9 mouse cellular contexts compared by ENCODE assay signal in genomic region chr6:14899936-14900578, GRCm38 (mm10). TPM values are rescaled to one million over a fixed set of nuclear protein-coding genes. Genes with fewer than 3 reads are reported as not detected.
DNase-seq lines count a peak whose midpoint lies in the region; ATAC-seq and TF ChIP-seq lines count a peak whose summit lies in the region.
"Had no signal": no experiment of that assay in that cellular context is flagged by ENCODE, and none has a peak within 500 bp of the region (broad histone marks: within the 10 kb centered on the region; RNA-seq: fewer than 3 reads in every experiment).

No protein-coding gene starts in this region.

- peak overlapping the region; percentile 96 for H3K4me2 ChIP-seq in kidney, embryonic 16.5 days (replicated peaks; ENCODE audit: low read depth, low read length)
- peak overlapping the region; percentile 89 for H3K4me2 ChIP-seq in limb, embryonic 11.5 days (ENCODE audit: low read depth, severe bottlenecking)
- peak overlapping the region; percentile 98 for H3K4me2 ChIP-seq in midbrain, embryonic 14.5 days (ENCODE audit: low read length)

- TF ChIP-seq CTCF in brain, embryonic 14.5 days (IDR thresholded peaks at IDR 0.05; ENCODE audit: borderline replicate concordance, extremely low read depth, insufficient read depth, insufficient read length), result no peak

- no peaks in the 10 kb centered on the region for H3K9me3 ChIP-seq in kidney, embryonic 16.5 days (ENCODE audit: low read length)
- H3K9me3 ChIP-seq in heart, embryonic 10.5 days, result no peaks in the 10 kb centered on the region
- H3K9me3 ChIP-seq in limb, embryonic 11.5 days (ENCODE audit: control insufficient read depth, low read length), result no peaks in the 10 kb centered on the region
- no peaks in the 10 kb centered on the region for H3K9me3 ChIP-seq in midbrain, embryonic 14.5 days (ENCODE audit: control insufficient read depth, low read length)

- peaks cover 20% of the 10 kb centered on the region for H3K4me1 ChIP-seq in kidney, embryonic 16.5 days (ENCODE audit: insufficient read depth, low read length)
- peaks cover 17% of the 10 kb centered on the region for H3K4me1 ChIP-seq in heart, embryonic 10.5 days
- peaks cover 8% of the 10 kb centered on the region for H3K4me1 ChIP-seq in limb, embryonic 11.5 days (ENCODE audit: control insufficient read depth, insufficient read depth, low read length)
- H3K4me1 ChIP-seq in midbrain, embryonic 14.5 days (ENCODE audit: control insufficient read depth, insufficient read depth, low read length), result peaks cover 23% of the 10 kb centered on the region

- peak overlapping the region; percentile 63 for H3K9ac ChIP-seq in kidney, embryonic 16.5 days (replicated peaks; ENCODE audit: low read length)
- H3K9ac ChIP-seq in limb, embryonic 11.5 days (ENCODE audit: low read length), result peak overlapping the region; percentile 79
- H3K9ac ChIP-seq in midbrain, embryonic 14.5 days (replicated peaks; ENCODE audit: low read length), result peak overlapping the region; percentile 71; the same call in 1 of the 2 replicates

- no peak for TF ChIP-seq POLR2A in brain, embryonic 14.5 days (IDR thresholded peaks at IDR 0.05; ENCODE audit: borderline replicate concordance, extremely low read depth, insufficient read depth, insufficient read length, poor library complexity, severe bottlenecking)

- ATAC-seq in kidney, embryonic 16.5 days (ENCODE audit: low FRiP score, low TSS enrichment), result peak; percentile 50
- ATAC-seq in limb, embryonic 11.5 days (ENCODE audit: insufficient number of reproducible peaks, low FRiP score, low TSS enrichment, low read depth), result peak; percentile 49; the same call in 1 of the 2 replicates
- peak; percentile 33; the same call in 1 of the 2 replicates for ATAC-seq in midbrain, embryonic 14.5 days (ENCODE audit: low FRiP score, low TSS enrichment)

- no peaks in the 10 kb centered on the region for H3K36me3 ChIP-seq in kidney, embryonic 16.5 days (ENCODE audit: insufficient read depth, low read length)
- no peaks in the 10 kb centered on the region for H3K36me3 ChIP-seq in heart, embryonic 10.5 days
- H3K36me3 ChIP-seq in limb, embryonic 11.5 days (ENCODE audit: control insufficient read depth, insufficient read depth, low read length), result no peaks in the 10 kb centered on the region
- no peaks in the 10 kb centered on the region for H3K36me3 ChIP-seq in midbrain, embryonic 14.5 days (ENCODE audit: control insufficient read depth, insufficient read depth, low read length)

- DNase-seq in kidney, adult 8-10 months, result no peak
- DNase-seq in brain, embryonic 14.5 days (ENCODE audit: low read depth), result peak; percentile 66
- no peak for DNase-seq in heart, embryonic 10.5 days (ENCODE audit: low spot score)
- peak; percentile 66 for DNase-seq in limb, embryonic 11.5 days (ENCODE audit: low spot score)
- DNase-seq in midbrain, embryonic 14.5 days, result peak; percentile 73
- DNase-seq in thymus, postnatal 10 days (ENCODE audit: low spot score in 2 of 2), result no peak
- DNase-seq in layer of hippocampus, postnatal 25 days (ENCODE audit: extremely low spot score in 1 of 2, low spot score in 1 of 2), result no peak

- WGBS in kidney, embryonic 16.5 days, result under 1% methylated on average over 29 of the region's 29 CpGs
- under 1% methylated on average over 29 of the region's 29 CpGs for WGBS in heart, embryonic 10.5 days
- WGBS in limb, embryonic 11.5 days, result under 1% methylated on average over 29 of the region's 29 CpGs
- 1% methylated on average over 29 of the region's 29 CpGs for WGBS in midbrain, embryonic 14.5 days

- H3K4me3 ChIP-seq in kidney, embryonic 16.5 days (ENCODE audit: low read length), result peak overlapping the region; percentile 63
- peak overlapping the region; percentile 67 for H3K4me3 ChIP-seq in heart, embryonic 10.5 days
- peak overlapping the region; percentile 69 for H3K4me3 ChIP-seq in limb, embryonic 11.5 days (ENCODE audit: low read depth, low read length)
- peak overlapping the region; percentile 73 for H3K4me3 ChIP-seq in midbrain, embryonic 14.5 days (replicated peaks; ENCODE audit: low read depth, low read length)
- H3K4me3 ChIP-seq: myocyte had no signal

- H3K27ac ChIP-seq in kidney, embryonic 16.5 days (ENCODE audit: low read length), result no peak overlapping the region
- peak overlapping the region; percentile 83 for H3K27ac ChIP-seq in heart, embryonic 10.5 days
- peak overlapping the region; percentile 92 for H3K27ac ChIP-seq in limb, embryonic 11.5 days (replicated peaks; ENCODE audit: low read depth, low read length)
- H3K27ac ChIP-seq in midbrain, embryonic 14.5 days (replicated peaks; ENCODE audit: low read depth, low read length), result peak overlapping the region; percentile 72

- peaks cover 44% of the 10 kb centered on the region for H3K27me3 ChIP-seq in kidney, embryonic 16.5 days (ENCODE audit: insufficient read depth, low read length)
- H3K27me3 ChIP-seq in heart, embryonic 10.5 days (ENCODE audit: insufficient read depth, poor library complexity, severe bottlenecking), result peaks cover 7% of the 10 kb centered on the region
- H3K27me3 ChIP-seq in limb, embryonic 11.5 days (ENCODE audit: control insufficient read depth, insufficient read depth, low read length), result no peaks in the 10 kb centered on the region
- H3K27me3 ChIP-seq in midbrain, embryonic 14.5 days (ENCODE audit: control insufficient read depth, insufficient read depth, low read length), result no peaks in the 10 kb centered on the region

RNA-seq across cellular contexts. Expression of gene Foxp2, which starts 1.1 kb away (rescaled TPM):
- polyA plus RNA-seq in kidney, embryonic 16.5 days (2015; fragmentation: Nextera tagmentation; extraction: Ambion mirVana), result 6.1 and 6.5 TPM in 2 replicates
- 41.9 and 69.6 TPM in 2 replicates for polyA plus RNA-seq in brain, embryonic 14.5 days (2012; rRNA removed)
- 7.3 and 16.7 TPM in 2 replicates for polyA plus RNA-seq in heart, embryonic 10.5 days (2016; fragmentation: Nextera tagmentation; extraction: Ambion mirVana)
- polyA plus RNA-seq in limb, embryonic 11.5 days (2014; fragmentation: Nextera tagmentation; extraction: Ambion mirVana), result 24.2 and 27.3 TPM in 2 replicates
- 102 and 106 TPM in 2 replicates for polyA plus RNA-seq in midbrain, embryonic 14.5 days (2014; fragmentation: Nextera tagmentation; extraction: Ambion mirVana)
- total RNA-seq in layer of hippocampus, postnatal 25 days (2021), result 1 to 10 TPM; 1.3 to 2.0 TPM
- polyA plus RNA-seq: myocyte had no signal

Comparison
In these comparisons a context has a peak if more than half of its experiments do, and no peak if none do; other contexts are left out.
1. DNase-seq: peak in brain, embryonic 14.5 days (single experiment), limb, embryonic 11.5 days (single experiment) and midbrain, embryonic 14.5 days (single experiment); none in kidney, adult 8-10 months (0 of 2), heart, embryonic 10.5 days (single experiment), thymus, postnatal 10 days (0 of 2) and layer of hippocampus, postnatal 25 days (0 of 2).
2. Peak in every context shown above with its lines, with median percentiles within 50 percentile points of each other: ATAC-seq, H3K4me2 ChIP-seq, H3K4me3 ChIP-seq and H3K9ac ChIP-seq.